Mouse (Mus musculus) hindbrain, postnatal 0 days (tissue): ENCODE data around the gene Kat5. TPM values are rescaled to one million over a fixed set of nuclear protein-coding genes. Genes with fewer than 3 reads are reported as not detected.

ENCODE experiments used
- ATAC-seq: fragments of 200-750 bp; cut with Nextera tagmentation; 2 replicates; pipeline ENCODE4 v1.8.0; 2017; ENCODE audit warnings: mild to moderate bottlenecking, moderate TSS enrichment, moderate library complexity
- DNase-seq: peaks from one replicate; pipeline ENCODE4 v3.0.0-alpha.2; 2015; ENCODE audit warnings: low spot score
- H3K27ac ChIP-seq: fragments of 300-500 bp; sonication (generic); 2 replicates; pipeline ENCODE4 v1.5.1; 2014; ENCODE audit warnings: mild to moderate bottlenecking
- H3K27me3 ChIP-seq: fragments of 300-500 bp; sonication (generic); 2 replicates; pipeline ENCODE4 v1.6.1; 2014; ENCODE audit warnings: low read length, mixed read lengths; ENCODE audit not compliant: insufficient read depth
- H3K36me3 ChIP-seq: fragments of 300-500 bp; sonication (generic); 2 replicates; pipeline ENCODE4 v1.6.1; 2014; ENCODE audit warnings: low read length, mixed read lengths; ENCODE audit not compliant: insufficient read depth
- H3K4me1 ChIP-seq: fragments of 300-500 bp; sonication (generic); 2 replicates; pipeline ENCODE4 v1.6.1; 2014; ENCODE audit warnings: antibody characterized with exemption, low read length, mixed read lengths; ENCODE audit not compliant: insufficient read depth
- H3K4me2 ChIP-seq: fragments of 300-500 bp; sonication (generic); 2 replicates; pipeline ENCODE4 v1.6.1; 2014; ENCODE audit warnings: low read depth, mild to moderate bottlenecking, low read length, moderate library complexity, mixed read lengths
- H3K4me3 ChIP-seq: fragments of 300-500 bp; sonication (generic); 2 replicates; pipeline ENCODE4 v1.5.1; 2014; ENCODE audit warnings: low read length
- H3K9ac ChIP-seq: fragments of 300-500 bp; sonication (generic); replicated peaks from 2 replicates; pipeline ENCODE4 v1.6.1; 2014; ENCODE audit warnings: mild to moderate bottlenecking, low read length, moderate library complexity, mixed read lengths
- H3K9me3 ChIP-seq: fragments of 300-500 bp; sonication (generic); 2 replicates; pipeline ENCODE4 v1.6.1; 2016; ENCODE audit warnings: low read length, mixed read lengths
- CTCF ChIP-seq: IDR thresholded peaks from 2 replicates; pipeline ENCODE4 v1.5.1; 2016; ENCODE audit warnings: antibody characterized with exemption, control low read depth, low read depth
- WGBS: fragments of 180-500 bp; shearing (Covaris S2); extraction: QIAGEN DNeasy Blood & Tissue Kit; methylation state at CpG from one replicate; pipeline ENCODE4 v1.1.7; 2014; 5-methylcytosine and 5-hydroxymethylcytosine counted together
- polyA plus RNA-seq: library from polyadenylated mRNA; unstranded; fragments of >200 nt; fragmentation: Nextera tagmentation; extraction: Ambion mirVana; gene quantifications from 2 replicates; pipeline ENCODE4 v1.2.1, GENCODE M21; 2015
- total RNA-seq: library from RNA; depleted of rRNA; stranded (reverse); fragments of >200 nt; gene quantifications from 2 replicates; pipeline ENCODE4 v1.2.3, GENCODE M21; 2014

The Kat5 gene
- total and polyA plus RNA-seq, 2 experiments from 2014 or later, result 72.0 to 95.2 TPM

DNA sequence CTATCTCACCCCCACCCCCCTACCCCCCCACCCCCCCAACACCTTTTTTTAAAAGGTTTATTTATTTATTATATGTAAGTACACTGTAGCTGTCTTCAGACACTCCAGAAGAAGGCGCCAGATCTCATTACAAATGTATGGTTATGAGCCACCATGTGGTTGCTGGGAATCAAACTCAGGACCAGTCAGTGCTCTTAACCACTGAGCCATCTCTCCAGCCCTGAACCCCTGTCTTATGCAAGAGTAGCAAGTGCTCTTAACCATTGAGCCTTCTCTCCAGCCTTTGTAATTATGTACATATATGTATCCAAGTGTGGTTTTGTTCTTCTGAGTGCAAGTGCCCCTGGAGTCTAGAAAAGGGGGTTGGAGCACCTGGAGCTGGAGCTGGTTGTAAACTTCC, 1.9 kb upstream of the Kat5 start:
- Histone ChIP-seq H3K4me2 (no peak overlapping the region), H3K4me3 (no peak overlapping the region), H3K9me3 (no peaks in the 10 kb centered on the region), H3K27ac (no peak overlapping the region), H3K27me3 (no peaks in the 10 kb centered on the region; the same call in 1 of the 2 replicates), H3K36me3 (peaks cover 13% of the 10 kb centered on the region; the same call in 1 of the 2 replicates), H3K4me1 (0 out of 2 replicates have a peak, but pooled peaks cover 7% of the 10 kb centered on the region), H3K9ac (no peak overlapping the region)
- DNase-seq, result no peak
- no peak for TF ChIP-seq CTCF
- 88% methylated on average over 1 of the region's 1 CpGs for WGBS
- ATAC-seq, result no peak

- no peak for TF ChIP-seq CTCF
- H3K4me3 ChIP-seq, result peak overlapping the region; percentile 75
- peak overlapping the region; percentile 88 for H3K9ac ChIP-seq
- peaks cover 38% of the 10 kb centered on the region for H3K36me3 ChIP-seq
- WGBS, result 61% methylated on average over 10 of the region's 10 CpGs
- peak overlapping the region; percentile 100 for H3K27ac ChIP-seq
- peak; percentile 9 for DNase-seq
- no peaks in the 10 kb centered on the region for H3K9me3 ChIP-seq
- H3K27me3 ChIP-seq, result no peaks in the 10 kb centered on the region
- H3K4me1 ChIP-seq, result 0 out of 2 replicates have a peak, but pooled peaks cover 7% of the 10 kb centered on the region
- no peak for ATAC-seq
- H3K4me2 ChIP-seq, result peak overlapping the region; percentile 78
These were observed 878 bp downstream of the Kat5 start for GRCm38 (mm10) chr19:5609171-5609546.

- H3K9me3 ChIP-seq, result no peaks in the 10 kb centered on the region
- peak overlapping the region; percentile 78 for H3K4me2 ChIP-seq
- TF ChIP-seq CTCF, result no peak
- WGBS, result 94% methylated on average over 12 of the region's 13 CpGs
- ATAC-seq (no peak), DNase-seq (no peak)
- 0 out of 2 replicates have a peak, but pooled peaks cover 7% of the 10 kb centered on the region for H3K4me1 ChIP-seq
- 0 out of 2 replicates have a peak overlapping the region, but pooled peaks have one; percentile 88 for H3K9ac ChIP-seq
- peaks cover 43% of the 10 kb centered on the region for H3K36me3 ChIP-seq
- peak overlapping the region; percentile 100; the same call in 1 of the 2 replicates for H3K27ac ChIP-seq
- H3K4me3 ChIP-seq, result peak overlapping the region; percentile 75
- H3K27me3 ChIP-seq, result no peaks in the 10 kb centered on the region
These were observed 1.3 kb downstream of the Kat5 start for GRCm38 (mm10) chr19:5608707-5609106.

DNA sequence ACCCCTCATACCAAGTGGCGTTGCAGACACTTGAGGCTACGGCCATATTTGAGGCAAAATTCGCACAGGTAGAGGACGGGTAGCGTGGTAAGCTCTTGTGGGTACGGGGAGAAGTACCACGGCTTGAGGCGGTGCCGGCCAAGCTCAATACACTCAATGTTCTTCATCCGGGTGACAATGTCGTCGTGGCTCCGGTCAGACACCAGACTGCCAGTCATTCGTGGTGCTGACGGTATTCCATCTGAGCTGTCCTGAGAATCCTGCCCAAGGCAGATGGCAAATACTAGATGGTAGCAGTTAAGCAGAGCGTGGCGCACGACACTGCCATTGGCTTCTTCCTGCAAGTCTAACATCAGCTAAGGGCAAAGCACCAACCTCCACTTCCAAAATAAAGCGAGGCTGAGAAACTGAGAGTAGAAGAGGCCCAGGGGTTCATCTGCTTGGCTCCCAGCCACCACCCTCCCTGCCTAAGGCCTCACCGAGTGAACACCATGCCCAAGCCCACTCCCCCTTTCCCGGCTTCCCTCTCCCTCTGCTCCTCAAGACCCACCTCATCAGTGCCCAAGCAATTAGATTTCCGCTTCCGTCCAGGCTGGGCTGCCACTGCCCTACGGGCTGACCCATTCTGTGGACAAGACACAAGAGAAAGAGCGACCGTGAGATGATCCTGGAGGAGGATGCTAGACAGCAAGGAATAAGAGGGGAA, 2.2 kb downstream of the Kat5 start:
- no peak for DNase-seq
- WGBS, result 94% methylated on average over 26 of the region's 26 CpGs
- Histone ChIP-seq H3K27me3 (no peaks in the 10 kb centered on the region), H3K4me3 (no peak overlapping the region), H3K4me1 (peaks cover 8% of the 10 kb centered on the region), H3K4me2 (no peak overlapping the region), H3K27ac (no peak overlapping the region), H3K9ac (no peak overlapping the region), H3K9me3 (no peaks in the 10 kb centered on the region), H3K36me3 (peaks cover 50% of the 10 kb centered on the region)
- TF ChIP-seq CTCF, result no peak
- no peak for ATAC-seq

DNA sequence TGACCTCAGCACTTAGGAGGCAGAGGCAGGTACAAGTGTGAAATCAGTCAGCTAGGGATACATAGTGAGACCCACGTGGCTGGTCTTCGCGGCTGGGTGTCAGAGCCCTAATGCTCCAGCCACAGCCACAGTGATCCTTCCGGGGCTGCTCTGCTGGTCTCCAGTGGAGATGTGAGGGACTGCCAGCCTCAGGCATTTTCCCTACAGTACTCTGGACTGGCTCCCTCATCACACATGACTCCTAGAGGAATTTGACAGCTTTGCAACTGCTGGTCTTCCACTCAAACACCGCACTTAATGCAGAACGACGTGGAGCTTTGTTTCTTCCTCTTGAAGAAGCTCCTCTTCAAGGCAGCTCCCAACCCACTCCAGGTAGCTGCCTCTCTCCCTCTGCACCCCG, 3.8 kb downstream of the Kat5 start:
- peak; percentile 5 for DNase-seq
- peaks cover 50% of the 10 kb centered on the region for H3K36me3 ChIP-seq

DNA sequence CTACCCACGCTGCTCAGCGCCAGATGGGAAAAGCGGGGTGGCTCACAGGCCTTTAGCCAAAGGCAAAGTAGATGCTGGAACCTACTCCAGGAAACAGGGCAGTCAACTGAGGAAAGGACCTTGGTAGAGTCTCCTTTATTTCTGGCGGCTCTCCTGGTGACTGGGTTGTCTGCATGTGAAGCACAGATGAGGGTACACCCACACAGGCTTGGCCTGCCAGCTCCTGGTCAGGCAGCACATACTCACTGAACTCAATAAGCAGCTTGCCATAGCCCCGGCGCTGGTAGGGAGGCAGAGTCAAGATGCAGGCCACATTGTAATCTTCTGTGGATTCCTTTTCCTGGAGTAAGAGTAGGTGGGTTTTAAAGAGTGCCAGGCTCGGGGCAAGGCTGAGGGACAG, 4.9 kb downstream of the Kat5 start:
- Histone ChIP-seq H3K9ac (no peak overlapping the region), H3K4me1 (peaks cover 17% of the 10 kb centered on the region), H3K9me3 (no peaks in the 10 kb centered on the region), H3K27ac (no peak overlapping the region), H3K4me3 (no peak overlapping the region), H3K4me2 (no peak overlapping the region), H3K36me3 (peaks cover 50% of the 10 kb centered on the region), H3K27me3 (no peaks in the 10 kb centered on the region)
- TF ChIP-seq CTCF, result no peak
- no peak for ATAC-seq
- WGBS, result 92% methylated on average over 7 of the region's 7 CpGs
- no peak for DNase-seq

More for the DNA sequence above, 3.8 kb downstream of the Kat5 start:
- no peak overlapping the region for H3K4me3 ChIP-seq
- no peaks in the 10 kb centered on the region for H3K27me3 ChIP-seq
- no peak overlapping the region for H3K9ac ChIP-seq
- H3K9me3 ChIP-seq, result no peaks in the 10 kb centered on the region
- TF ChIP-seq CTCF, result peak; percentile 29; the same call in 1 of the 2 replicates
- no peak for ATAC-seq
- H3K4me1 ChIP-seq, result peaks cover 17% of the 10 kb centered on the region
- 82% methylated on average over 8 of the region's 8 CpGs for WGBS
- H3K4me2 ChIP-seq, result no peak overlapping the region
- no peak overlapping the region for H3K27ac ChIP-seq

GRCm38 (mm10) chr19:5603664-5604063, 6.4 kb downstream of the Kat5 start:
- H3K9me3 ChIP-seq, result no peaks in the 10 kb centered on the region
- 92% methylated on average over 7 of the region's 7 CpGs for WGBS
- no peak overlapping the region for H3K9ac ChIP-seq
- H3K4me2 ChIP-seq, result no peak overlapping the region
- H3K27ac ChIP-seq, result no peak overlapping the region
- H3K36me3 ChIP-seq, result peaks cover 50% of the 10 kb centered on the region
- no peak for ATAC-seq
- no peak for DNase-seq
- TF ChIP-seq CTCF, result no peak
- H3K4me1 ChIP-seq, result peaks cover 14% of the 10 kb centered on the region
- no peaks in the 10 kb centered on the region for H3K27me3 ChIP-seq
- H3K4me3 ChIP-seq, result no peak overlapping the region
